Mouse (Mus musculus) heart, embryonic 13.5 days (tissue): ENCODE results near the gene Gm11487. TPM values are rescaled to one million over a fixed set of nuclear protein-coding genes. Genes with fewer than 3 reads are reported as not detected.
"Not testable (repeated sequence)": the region's sequence is repeated elsewhere in the genome, so short reads cannot be mapped to it uniquely, and the experiment has no call there.

Source experiments
- ATAC-seq: fragments of 200-750 bp; cut with Nextera tagmentation; 2 replicates; pipeline ENCODE4 v1.8.0; 2017; ENCODE audit warnings: moderate TSS enrichment; ENCODE audit not compliant: insufficient number of reproducible peaks, low FRiP score, low TSS enrichment; ENCODE audit errors: extremely low read depth
- H3K27ac ChIP-seq: fragments of 300-500 bp; sonication (generic); replicated peaks from 2 replicates; pipeline ENCODE4 v1.5.1; 2015; ENCODE audit warnings: moderate library complexity, mild to moderate bottlenecking, inconsistent platforms
- H3K27me3 ChIP-seq: fragments of 300-500 bp; sonication (generic); replicated peaks from 2 replicates; pipeline ENCODE4 v1.6.1; 2015; ENCODE audit warnings: mild to moderate bottlenecking, inconsistent platforms
- H3K36me3 ChIP-seq: fragments of 300-500 bp; sonication (generic); 2 replicates; pipeline ENCODE4 v1.6.1; 2015; ENCODE audit warnings: mild to moderate bottlenecking, inconsistent platforms
- H3K4me1 ChIP-seq: fragments of 300-500 bp; sonication (generic); 2 replicates; pipeline ENCODE4 v1.6.1; 2015; ENCODE audit warnings: inconsistent platforms
- H3K4me2 ChIP-seq: fragments of 300-500 bp; sonication (generic); 2 replicates; pipeline ENCODE4 v1.6.1; 2015; ENCODE audit warnings: inconsistent platforms, mild to moderate bottlenecking, moderate library complexity
- H3K4me3 ChIP-seq: fragments of 300-500 bp; sonication (generic); 2 replicates; pipeline ENCODE4 v1.5.1; 2015; ENCODE audit warnings: moderate library complexity, mild to moderate bottlenecking, inconsistent platforms
- H3K9ac ChIP-seq: fragments of 300-500 bp; sonication (generic); 2 replicates; pipeline ENCODE4 v1.6.1; 2015; ENCODE audit warnings: inconsistent platforms, mild to moderate bottlenecking, moderate library complexity
- H3K9me3 ChIP-seq: fragments of 300-500 bp; sonication (generic); 2 replicates; pipeline ENCODE4 v1.6.1; 2016; ENCODE audit warnings: inconsistent platforms
- WGBS: fragments of 180-500 bp; shearing (Covaris S2); methylation state at CpG from one replicate; pipeline ENCODE4 v1.1.7; 2015; ENCODE audit warnings: mixed read lengths; 5-methylcytosine and 5-hydroxymethylcytosine counted together
- polyA plus RNA-seq: library from polyadenylated mRNA; unstranded; fragments of >200 nt; fragmentation: Nextera tagmentation; extraction: Ambion mirVana; gene quantifications from 2 replicates; pipeline ENCODE4 v1.2.1, GENCODE M21; 2015

Gm11487 gene
- polyA plus RNA-seq, result not detected in 2 replicates

GRCm38 (mm10) chr4:73404972-73405371 is at the start of gene Gm11487:
Gene Gm11487, minus strand, starts transcription at chr4:73405072.
- H3K9ac ChIP-seq, H3K27ac ChIP-seq, H3K9me3 ChIP-seq, H3K4me3 ChIP-seq, H3K27me3 ChIP-seq, H3K36me3 ChIP-seq, ATAC-seq, H3K4me2 ChIP-seq, H3K4me1 ChIP-seq: not testable (repeated sequence)
- WGBS, result 81% methylated on average over 4 of the region's 4 CpGs

DNA sequence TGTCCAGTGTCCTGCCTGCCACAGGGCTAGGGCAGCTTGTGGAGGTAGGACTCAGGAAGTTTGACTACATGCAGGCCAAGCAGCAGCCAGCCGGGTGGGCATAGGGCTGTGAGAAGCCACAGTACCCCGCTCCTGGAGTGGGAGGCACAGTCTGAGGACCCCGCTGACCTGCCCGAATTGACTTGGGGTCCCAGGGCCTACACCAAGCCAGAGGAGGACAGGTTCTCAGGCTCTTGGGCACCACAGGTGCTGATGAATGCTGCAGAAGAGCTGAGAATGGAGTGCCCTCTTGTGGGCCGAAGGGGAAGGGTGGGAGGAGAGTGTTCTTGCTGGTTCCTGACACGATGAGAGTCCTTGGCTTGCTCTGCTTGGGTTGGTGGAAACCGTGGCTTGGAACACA is 39.8 kb upstream of the Gm11487 start:
- H3K4me3 ChIP-seq, result no peak overlapping the region
- H3K9me3 ChIP-seq, result no peaks in the 10 kb centered on the region
- no peak overlapping the region for H3K27ac ChIP-seq
- ATAC-seq, result no peak; the same call in 1 of the 2 replicates
- no peaks in the 10 kb centered on the region for H3K4me1 ChIP-seq
- no peaks in the 10 kb centered on the region for H3K27me3 ChIP-seq
- H3K36me3 ChIP-seq, result no peaks in the 10 kb centered on the region
- H3K9ac ChIP-seq, result no peak overlapping the region
- 47% methylated on average over 7 of the region's 7 CpGs for WGBS
- H3K4me2 ChIP-seq, result no peak overlapping the region

DNA sequence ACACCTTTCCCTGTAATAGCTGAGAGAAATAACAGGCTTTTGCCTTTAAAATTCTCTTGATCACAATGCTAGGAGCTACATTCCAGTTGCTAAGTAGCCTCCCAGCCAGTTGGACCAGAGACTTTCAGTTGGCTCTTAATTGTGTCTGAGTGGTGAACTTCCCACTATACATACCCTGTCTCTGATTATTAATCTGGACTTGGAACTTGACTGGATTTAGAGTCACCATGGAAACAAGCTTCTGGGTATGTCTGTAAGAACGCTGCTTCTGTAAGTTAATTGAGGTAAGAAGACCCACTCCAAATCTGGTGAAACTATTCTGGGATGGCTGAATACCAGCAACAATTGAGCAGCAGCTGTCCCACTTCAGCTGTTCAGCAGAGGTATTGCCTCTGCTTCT is 37.7 kb upstream of the Gm11487 start:
- Histone ChIP-seq H3K4me3 (no peak overlapping the region), H3K4me1 (no peaks in the 10 kb centered on the region), H3K27me3 (no peaks in the 10 kb centered on the region), H3K9me3 (no peaks in the 10 kb centered on the region), H3K36me3 (no peaks in the 10 kb centered on the region), H3K4me2 (no peak overlapping the region), H3K27ac (no peak overlapping the region), H3K9ac (no peak overlapping the region)
- ATAC-seq, result no peak
- 64% methylated on average over 1 of the region's 1 CpGs for WGBS

- Histone ChIP-seq H3K9me3 (no peaks in the 10 kb centered on the region), H3K9ac (no peak overlapping the region), H3K4me1 (no peaks in the 10 kb centered on the region), H3K36me3 (no peaks in the 10 kb centered on the region), H3K4me3 (no peak overlapping the region), H3K27me3 (no peaks in the 10 kb centered on the region), H3K4me2 (no peak overlapping the region), H3K27ac (no peak overlapping the region)
- 67% methylated on average over 3 of the region's 3 CpGs for WGBS
- no peak for ATAC-seq
Measured at GRCm38 (mm10) chr4:73425903-73426302, 21.0 kb upstream of the Gm11487 start.

GRCm38 (mm10) chr4:73423049-73423448 is 18.2 kb upstream of the Gm11487 start:
- Histone ChIP-seq H3K27ac (no peak overlapping the region), H3K4me3 (no peak overlapping the region), H3K9ac (no peak overlapping the region), H3K4me1 (no peaks in the 10 kb centered on the region), H3K4me2 (no peak overlapping the region), H3K9me3 (peaks cover 4% of the 10 kb centered on the region; the same call in 1 of the 2 replicates), H3K27me3 (no peaks in the 10 kb centered on the region), H3K36me3 (no peaks in the 10 kb centered on the region)
- WGBS, result 83% methylated on average over 12 of the region's 12 CpGs
- ATAC-seq, result no peak

GRCm38 (mm10) chr4:73366534-73366933 is 38.3 kb downstream of the Gm11487 start:
- H3K36me3 ChIP-seq, result no peaks in the 10 kb centered on the region
- 28% methylated on average over 3 of the region's 3 CpGs for WGBS
- ATAC-seq, result no peak

More at GRCm38 (mm10) chr4:73366534-73366933, 38.3 kb downstream of the Gm11487 start:
- H3K27ac ChIP-seq, result no peak overlapping the region
- no peak overlapping the region for H3K4me3 ChIP-seq
- H3K4me2 ChIP-seq, result no peak overlapping the region
- H3K9me3 ChIP-seq, result peaks cover 4% of the 10 kb centered on the region
- no peaks in the 10 kb centered on the region for H3K27me3 ChIP-seq
- no peak overlapping the region for H3K9ac ChIP-seq
- H3K4me1 ChIP-seq, result no peaks in the 10 kb centered on the region

Other genes with a start within 250 kb of the Gm11487 start
- not detected in 2 replicates for gene Gm11238, start 202.8 kb upstream of the Gm11487 start, polyA plus RNA-seq
- not detected in 2 replicates for gene Gm11237, start 217.9 kb upstream of the Gm11487 start, polyA plus RNA-seq
- not detected in 2 replicates for gene Gm11236, start 233.0 kb upstream of the Gm11487 start, polyA plus RNA-seq